Mouse (Mus musculus) kidney, embryonic 14.5 days (tissue): ENCODE data around the gene Pabpn1l. TPM values are rescaled to one million over a fixed set of nuclear protein-coding genes. Genes with fewer than 3 reads are reported as not detected.

Experiments
- ATAC-seq: fragments of 200-750 bp; cut with Nextera tagmentation; 2 replicates; pipeline ENCODE4 v1.8.0; 2017; ENCODE audit warnings: moderate number of reproducible peaks, mild to moderate bottlenecking, moderate TSS enrichment, moderate library complexity; ENCODE audit not compliant: low FRiP score, low TSS enrichment
- H3K27ac ChIP-seq: fragments of 300-500 bp; sonication (generic); 2 replicates; pipeline ENCODE4 v1.5.1; 2014; ENCODE audit warnings: low read depth, mild to moderate bottlenecking, low read length, moderate library complexity, mixed read lengths
- H3K27me3 ChIP-seq: fragments of 300-500 bp; sonication (generic); 2 replicates; pipeline ENCODE4 v1.6.1; 2014; ENCODE audit warnings: mild to moderate bottlenecking, low read length; ENCODE audit not compliant: control insufficient read depth, insufficient read depth
- H3K36me3 ChIP-seq: fragments of 300-500 bp; sonication (generic); 2 replicates; pipeline ENCODE4 v1.6.1; 2014; ENCODE audit warnings: low read length, mixed read lengths; ENCODE audit not compliant: control insufficient read depth, insufficient read depth
- H3K4me1 ChIP-seq: fragments of 300-500 bp; sonication (generic); 2 replicates; pipeline ENCODE4 v1.6.1; 2014; ENCODE audit warnings: low read length, mixed read lengths; ENCODE audit not compliant: control insufficient read depth, insufficient read depth
- H3K4me2 ChIP-seq: fragments of 300-500 bp; sonication (generic); replicated peaks from 2 replicates; pipeline ENCODE4 v1.6.1; 2014; ENCODE audit warnings: low read depth, mild to moderate bottlenecking, low read length
- H3K4me3 ChIP-seq: fragments of 300-500 bp; sonication (generic); 2 replicates; pipeline ENCODE4 v1.5.1; 2014; ENCODE audit warnings: mild to moderate bottlenecking, low read length
- H3K9ac ChIP-seq: fragments of 300-500 bp; sonication (generic); 2 replicates; pipeline ENCODE4 v1.6.1; 2014; ENCODE audit warnings: low read depth, mild to moderate bottlenecking, low read length, moderate library complexity
- H3K9me3 ChIP-seq: fragments of 300-500 bp; sonication (generic); 2 replicates; pipeline ENCODE4 v1.6.1; 2016; ENCODE audit warnings: low read length; ENCODE audit not compliant: control insufficient read depth
- WGBS: fragments of 180-500 bp; shearing (Covaris S2); extraction: QIAGEN DNeasy Blood & Tissue Kit; methylation state at CpG from one replicate; pipeline ENCODE4 v1.1.7; 2014; 5-methylcytosine and 5-hydroxymethylcytosine counted together
- polyA plus RNA-seq: library from polyadenylated mRNA; unstranded; fragments of >200 nt; fragmentation: Nextera tagmentation; extraction: Ambion mirVana; gene quantifications from 2 replicates; pipeline ENCODE4 v1.2.1, GENCODE M21; 2014

The Pabpn1l gene
- polyA plus RNA-seq: not detected in 2 replicates

- no peak for ATAC-seq
- Histone ChIP-seq H3K36me3 (no peaks in the 10 kb centered on the region), H3K9me3 (no peaks in the 10 kb centered on the region), H3K4me2 (no peak within 1 kb of the TSS), H3K9ac (no peak within 1 kb of the TSS), H3K4me3 (no peak within 1 kb of the TSS), H3K27me3 (no peaks in the 10 kb centered on the region), H3K27ac (no peak within 1 kb of the TSS), H3K4me1 (peaks cover 17% of the 10 kb centered on the region)
- WGBS: 75% methylated on average over 6 of the region's 6 CpGs
These were observed at the start of gene Pabpn1l for GRCm38 (mm10) chr8:122622727-122623126. Gene Pabpn1l, minus strand, starts transcription at chr8:122622739.

DNA sequence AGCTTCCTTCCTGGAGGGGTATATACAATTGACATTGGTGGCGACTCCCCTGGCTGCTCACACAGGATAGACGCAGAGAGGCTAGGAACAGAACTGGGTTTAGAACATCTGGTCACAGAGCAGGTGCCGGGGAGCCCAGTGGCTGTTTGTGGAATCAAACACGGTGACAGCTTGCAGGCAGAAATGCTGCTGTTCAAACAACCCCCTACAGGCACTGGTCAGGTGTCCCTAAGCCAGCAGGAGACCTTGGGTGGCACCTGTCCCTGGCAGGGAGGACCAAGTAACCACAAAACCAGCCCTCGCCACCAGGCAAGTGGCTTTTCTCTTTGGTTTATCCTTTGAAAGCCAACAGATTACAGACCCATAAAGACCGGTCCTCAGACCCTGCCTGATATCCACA is 49.4 kb upstream of the Pabpn1l start:
- ATAC-seq: no peak
- Histone ChIP-seq H3K9me3 (no peaks in the 10 kb centered on the region), H3K27me3 (peaks cover 28% of the 10 kb centered on the region; the same call in 1 of the 2 replicates), H3K27ac (no peak overlapping the region), H3K9ac (no peak overlapping the region), H3K4me1 (peaks cover 6% of the 10 kb centered on the region; the same call in 1 of the 2 replicates), H3K4me3 (no peak overlapping the region), H3K36me3 (no peaks in the 10 kb centered on the region), H3K4me2 (no peak overlapping the region)
- 67% methylated on average over 6 of the region's 6 CpGs for WGBS

DNA sequence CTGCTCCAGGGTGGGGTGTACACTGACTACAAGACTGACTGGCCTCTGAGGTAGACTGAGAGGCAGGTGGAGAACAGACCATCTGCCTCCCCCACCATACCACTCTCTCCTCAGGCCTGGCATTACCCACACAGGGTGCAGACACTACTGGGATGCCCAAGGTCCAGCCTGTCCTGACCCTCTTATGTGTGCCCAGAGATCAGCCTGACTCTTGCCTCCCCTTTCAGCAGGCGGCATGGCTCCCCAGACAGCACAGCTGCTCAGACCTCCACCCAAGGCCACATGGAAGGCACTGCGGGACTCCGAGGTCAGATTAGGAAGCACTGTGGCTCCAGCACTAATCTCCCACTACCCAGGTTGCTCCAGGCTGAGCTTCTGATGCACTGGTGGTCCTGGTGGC is 48.2 kb upstream of the Pabpn1l start:
- H3K4me2 ChIP-seq: no peak overlapping the region
- H3K27me3 ChIP-seq: peaks cover 18% of the 10 kb centered on the region; the same call in 1 of the 2 replicates
- 80% methylated on average over 3 of the region's 3 CpGs for WGBS
- no peaks in the 10 kb centered on the region for H3K9me3 ChIP-seq
- peaks cover 13% of the 10 kb centered on the region for H3K4me1 ChIP-seq
- ATAC-seq: no peak
- H3K36me3 ChIP-seq: no peaks in the 10 kb centered on the region
- no peak overlapping the region for H3K9ac ChIP-seq
- H3K27ac ChIP-seq: no peak overlapping the region
- no peak overlapping the region for H3K4me3 ChIP-seq

GRCm38 (mm10) chr8:122670001-122670400 is 47.5 kb upstream of the Pabpn1l start:
- Histone ChIP-seq H3K4me2 (no peak overlapping the region), H3K4me3 (no peak overlapping the region), H3K4me1 (peaks cover 20% of the 10 kb centered on the region), H3K27ac (no peak overlapping the region), H3K27me3 (peaks cover 14% of the 10 kb centered on the region; the same call in 1 of the 2 replicates), H3K9ac (no peak overlapping the region), H3K9me3 (no peaks in the 10 kb centered on the region), H3K36me3 (no peaks in the 10 kb centered on the region)
- WGBS: 20% methylated on average over 11 of the region's 11 CpGs
- ATAC-seq: no peak

DNA sequence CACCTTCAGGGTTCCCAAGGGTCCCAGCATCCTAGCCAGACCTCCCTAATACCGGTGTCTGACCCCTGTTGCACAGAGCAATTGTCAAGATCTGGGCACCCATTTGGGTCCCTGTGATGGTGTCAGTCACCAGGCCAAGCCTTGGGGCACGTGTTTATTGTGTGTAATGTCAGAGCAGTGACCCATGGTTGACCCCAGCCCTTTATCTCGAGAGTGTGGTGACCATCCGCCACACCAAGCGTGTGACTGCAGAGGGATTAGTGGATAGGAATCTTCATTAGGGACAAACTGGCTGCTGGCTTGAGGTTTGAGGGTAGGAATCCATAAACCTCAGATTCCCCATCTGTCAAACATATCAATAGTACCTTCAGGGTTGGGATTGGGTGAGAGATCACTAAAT is 46.8 kb upstream of the Pabpn1l start:
- Histone ChIP-seq H3K27ac (no peak overlapping the region), H3K9ac (no peak overlapping the region), H3K4me3 (no peak overlapping the region), H3K4me1 (peaks cover 20% of the 10 kb centered on the region), H3K36me3 (no peaks in the 10 kb centered on the region), H3K9me3 (no peaks in the 10 kb centered on the region), H3K4me2 (no peak overlapping the region), H3K27me3 (peaks cover 14% of the 10 kb centered on the region; the same call in 1 of the 2 replicates)
- WGBS: 49% methylated on average over 5 of the region's 5 CpGs
- ATAC-seq: no peak

- 0 out of 2 replicates have a peak overlapping the region, but pooled peaks have one; percentile 17 for H3K27ac ChIP-seq
- peaks cover 33% of the 10 kb centered on the region for H3K4me1 ChIP-seq
- no peak for ATAC-seq
- H3K36me3 ChIP-seq: no peaks in the 10 kb centered on the region
- no peak overlapping the region for H3K4me2 ChIP-seq
- H3K27me3 ChIP-seq: peaks cover 13% of the 10 kb centered on the region; the same call in 1 of the 2 replicates
- H3K4me3 ChIP-seq: no peak overlapping the region
- H3K9me3 ChIP-seq: no peaks in the 10 kb centered on the region
- WGBS: 77% methylated on average over 11 of the region's 11 CpGs
- no peak overlapping the region for H3K9ac ChIP-seq
These were observed 45.3 kb upstream of the Pabpn1l start for GRCm38 (mm10) chr8:122667854-122668253.

DNA sequence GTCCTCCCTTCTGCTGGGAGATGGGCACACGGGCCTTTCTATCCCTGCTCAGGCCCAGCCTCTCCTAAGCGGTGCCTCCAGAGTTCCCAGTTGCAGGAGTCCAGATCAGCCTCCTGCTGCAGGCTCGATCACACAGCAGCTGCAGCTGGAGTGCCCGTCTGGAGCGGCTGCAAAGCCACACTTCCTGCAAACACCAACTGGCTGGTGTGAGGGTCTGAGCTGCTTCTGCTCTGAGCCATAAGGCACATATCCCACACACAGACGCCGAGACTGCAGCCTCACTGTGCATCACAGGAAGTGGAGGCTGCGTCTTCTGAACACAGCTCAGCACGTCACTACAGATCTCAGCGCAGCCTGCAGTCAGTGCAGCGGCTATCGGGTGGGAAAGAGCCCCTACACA is 44.3 kb upstream of the Pabpn1l start:
- H3K4me1 ChIP-seq: peaks cover 33% of the 10 kb centered on the region
- H3K27me3 ChIP-seq: peaks cover 10% of the 10 kb centered on the region; the same call in 1 of the 2 replicates
- H3K36me3 ChIP-seq: no peaks in the 10 kb centered on the region
- no peak for ATAC-seq
- 51% methylated on average over 12 of the region's 12 CpGs for WGBS
- H3K27ac ChIP-seq: 0 out of 2 replicates have a peak overlapping the region, but pooled peaks have one; percentile 24
- H3K9ac ChIP-seq: no peak overlapping the region; the same call in 1 of the 2 replicates
- H3K9me3 ChIP-seq: no peaks in the 10 kb centered on the region
- no peak overlapping the region for H3K4me2 ChIP-seq
- no peak overlapping the region for H3K4me3 ChIP-seq

- H3K36me3 ChIP-seq: no peaks in the 10 kb centered on the region
- WGBS: 54% methylated on average over 9 of the region's 9 CpGs
- no peaks in the 10 kb centered on the region for H3K9me3 ChIP-seq
- H3K27me3 ChIP-seq: peaks cover 10% of the 10 kb centered on the region; the same call in 1 of the 2 replicates
- H3K4me2 ChIP-seq: no peak overlapping the region
- H3K4me3 ChIP-seq: no peak overlapping the region
- peaks cover 35% of the 10 kb centered on the region for H3K4me1 ChIP-seq
- ATAC-seq: no peak
- H3K27ac ChIP-seq: 0 out of 2 replicates have a peak overlapping the region, but pooled peaks have one; percentile 24
- no peak overlapping the region for H3K9ac ChIP-seq
These were observed 43.8 kb upstream of the Pabpn1l start for GRCm38 (mm10) chr8:122666338-122666764.

DNA sequence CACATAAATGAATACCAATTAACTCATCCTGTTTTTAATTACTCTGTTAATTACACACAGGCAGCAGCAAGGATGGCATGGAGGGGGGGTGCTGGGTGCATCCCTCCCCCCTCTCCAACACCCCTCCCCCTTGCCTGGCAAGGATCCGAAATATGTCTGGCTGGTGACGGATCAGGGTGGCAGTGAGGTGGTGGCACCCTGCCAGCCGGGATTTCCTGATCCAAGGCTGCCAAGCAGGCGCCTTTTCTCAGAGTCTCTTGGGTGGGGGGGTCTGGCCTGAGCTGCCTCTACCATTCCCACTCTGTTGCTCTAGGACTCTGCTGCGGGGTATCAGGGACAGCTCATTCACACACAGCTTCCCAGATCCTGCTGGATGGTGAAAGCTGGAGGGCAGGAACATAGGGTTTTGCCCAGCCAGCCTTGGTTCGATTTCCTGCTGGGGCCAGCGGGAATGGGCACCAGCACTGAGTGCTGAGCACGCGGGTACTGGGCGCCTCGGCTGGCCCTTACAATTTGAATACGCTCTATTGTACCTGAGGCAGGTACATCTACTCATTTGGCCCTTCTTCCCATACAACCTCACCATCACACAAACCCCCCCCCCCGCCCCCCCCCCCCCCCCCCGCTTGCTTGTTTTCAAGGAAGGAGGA is 43.3 kb upstream of the Pabpn1l start:
- H3K4me1 ChIP-seq: peaks cover 41% of the 10 kb centered on the region
- no peak overlapping the region for H3K4me3 ChIP-seq
- H3K36me3 ChIP-seq: no peaks in the 10 kb centered on the region
- no peaks in the 10 kb centered on the region for H3K9me3 ChIP-seq
- no peak overlapping the region for H3K4me2 ChIP-seq
- peak overlapping the region; percentile 48; the same call in 1 of the 2 replicates for H3K27ac ChIP-seq
- H3K27me3 ChIP-seq: peaks cover 7% of the 10 kb centered on the region; the same call in 1 of the 2 replicates
- WGBS: 68% methylated on average over 13 of the region's 14 CpGs
- no peak overlapping the region for H3K9ac ChIP-seq
- no peak for ATAC-seq
